7 mouse cellular contexts compared by ENCODE assay signal in genomic region chr8:69901484-69902162, GRCm38 (mm10). TPM values are rescaled to one million over a fixed set of nuclear protein-coding genes. Genes with fewer than 3 reads are reported as not detected.
A peak's percentile ranks its signal among the peaks of the same experiment; 100 is the strongest.
DNase-seq lines count a peak whose midpoint lies in the region; ATAC-seq lines count a peak whose summit lies in the region.

No protein-coding gene starts in this region.

- H3K4me1 ChIP-seq in embryonic facial prominence, embryonic 11.5 days (ENCODE audit: control insufficient read depth, insufficient read depth, low read length) = no peaks in the 10 kb centered on the region
- peaks cover 39% of the 10 kb centered on the region for H3K4me1 ChIP-seq in limb, embryonic 10.5 days
- peaks cover 60% of the 10 kb centered on the region for H3K4me1 ChIP-seq in midbrain, embryonic 13.5 days (replicated peaks)

- 1% methylated on average over 41 of the region's 41 CpGs for WGBS in embryonic facial prominence, embryonic 11.5 days
- WGBS in limb, embryonic 10.5 days = 2% methylated on average over 41 of the region's 41 CpGs
- WGBS in midbrain, embryonic 13.5 days = 3% methylated on average over 41 of the region's 41 CpGs

- H3K4me3 ChIP-seq in embryonic facial prominence, embryonic 11.5 days (ENCODE audit: low read depth, low read length) = peak overlapping the region; percentile 75
- H3K4me3 ChIP-seq in limb, embryonic 10.5 days = peak overlapping the region; percentile 79
- peak overlapping the region; percentile 76 for H3K4me3 ChIP-seq in midbrain, embryonic 13.5 days (replicated peaks)

- no peaks in the 10 kb centered on the region for H3K9me3 ChIP-seq in embryonic facial prominence, embryonic 11.5 days (replicated peaks; ENCODE audit: control insufficient read depth, low read length)
- no peaks in the 10 kb centered on the region for H3K9me3 ChIP-seq in limb, embryonic 10.5 days (replicated peaks)
- no peaks in the 10 kb centered on the region for H3K9me3 ChIP-seq in midbrain, embryonic 13.5 days

- peak overlapping the region; percentile 82 for H3K9ac ChIP-seq in embryonic facial prominence, embryonic 11.5 days (replicated peaks; ENCODE audit: low read length)
- H3K9ac ChIP-seq in midbrain, embryonic 13.5 days (replicated peaks) = peak overlapping the region; percentile 81

- peak; percentile 64 for ATAC-seq in embryonic facial prominence, embryonic 11.5 days (replicated peaks; ENCODE audit: insufficient number of reproducible peaks, low FRiP score, low TSS enrichment, low read depth)
- peak; percentile 75 for ATAC-seq in granulocyte monocyte progenitor cell, adult 5-6 weeks (replicated peaks; ENCODE audit: poor library complexity, severe bottlenecking)
- ATAC-seq in midbrain, embryonic 13.5 days = peak; percentile 70

- no peaks in the 10 kb centered on the region for H3K27me3 ChIP-seq in embryonic facial prominence, embryonic 11.5 days (ENCODE audit: control insufficient read depth, insufficient read depth, low read length)
- no peaks in the 10 kb centered on the region for H3K27me3 ChIP-seq in limb, embryonic 10.5 days (ENCODE audit: low read depth, poor library complexity, severe bottlenecking)
- no peaks in the 10 kb centered on the region for H3K27me3 ChIP-seq in midbrain, embryonic 13.5 days

- H3K36me3 ChIP-seq in embryonic facial prominence, embryonic 11.5 days (replicated peaks; ENCODE audit: control insufficient read depth, insufficient read depth, low read depth, low read length) = no peaks in the 10 kb centered on the region
- H3K36me3 ChIP-seq in limb, embryonic 10.5 days = peaks cover 39% of the 10 kb centered on the region
- H3K36me3 ChIP-seq in midbrain, embryonic 13.5 days = 0 out of 2 replicates have a peak, but pooled peaks cover 2% of the 10 kb centered on the region

- DNase-seq in adrenal gland, postnatal 14 days = peak; percentile 97
- peak; percentile 96 for DNase-seq in embryonic facial prominence, embryonic 11.5 days (ENCODE audit: low spot score)
- peak; percentile 97 for DNase-seq in kidney, adult 11 months
- DNase-seq in limb, embryonic 10.5 days (ENCODE audit: low spot score) = peak; percentile 100
- DNase-seq in spleen, adult 12 weeks (ENCODE audit: low spot score) = peak; percentile 96

- peak overlapping the region; percentile 94 for H3K4me2 ChIP-seq in embryonic facial prominence, embryonic 11.5 days (ENCODE audit: low read depth, low read length)
- H3K4me2 ChIP-seq in midbrain, embryonic 13.5 days (replicated peaks) = peak overlapping the region; percentile 98

- H3K27ac ChIP-seq in embryonic facial prominence, embryonic 11.5 days (replicated peaks; ENCODE audit: low read depth, low read length) = peak overlapping the region; percentile 68
- H3K27ac ChIP-seq in limb, embryonic 10.5 days = peak overlapping the region; percentile 95
- H3K27ac ChIP-seq in midbrain, embryonic 13.5 days = peak overlapping the region; percentile 88

RNA-seq across cellular contexts. Expression of gene Tssk6, which starts 0.4 kb away (rescaled TPM):
- 0.83 and 0.85 TPM in 2 replicates for total RNA-seq in adrenal gland, postnatal 14 days (2021)
- polyA plus RNA-seq in embryonic facial prominence, embryonic 11.5 days (2014; fragmentation: Nextera tagmentation; extraction: Ambion mirVana) = 3.2 and 3.7 TPM in 2 replicates
- total RNA-seq in granulocyte monocyte progenitor cell, adult 5-6 weeks (2014; fragmentation: Nextera tagmentation) = 0.73 TPM in 1 of 2 replicates, not detected in the other
- total RNA-seq in granulocyte monocyte progenitor cell, adult 5-6 weeks (2017) = 1.5 and 2.5 TPM in 2 replicates
- 5.0 and 5.9 TPM in 2 replicates for polyA plus RNA-seq in limb, embryonic 10.5 days (2016; fragmentation: Nextera tagmentation; extraction: Ambion mirVana)
- polyA plus RNA-seq in midbrain, embryonic 13.5 days (2015; fragmentation: Nextera tagmentation; extraction: Ambion mirVana) = 3.7 and 4.1 TPM in 2 replicates

RNA-seq across cellular contexts. Expression of gene Ndufa13, which starts 0.7 kb away (rescaled TPM):
- 239 and 250 TPM in 2 replicates for total RNA-seq in adrenal gland, postnatal 14 days (2021)
- 158 and 165 TPM in 2 replicates for polyA plus RNA-seq in embryonic facial prominence, embryonic 11.5 days (2014; fragmentation: Nextera tagmentation; extraction: Ambion mirVana)
- total RNA-seq in granulocyte monocyte progenitor cell, adult 5-6 weeks (2014; fragmentation: Nextera tagmentation) = 76.7 and 98.5 TPM in 2 replicates
- total RNA-seq in granulocyte monocyte progenitor cell, adult 5-6 weeks (2017) = 107 and 110 TPM in 2 replicates
- polyA plus RNA-seq in limb, embryonic 10.5 days (2016; fragmentation: Nextera tagmentation; extraction: Ambion mirVana) = 165 and 166 TPM in 2 replicates
- 174 and 181 TPM in 2 replicates for polyA plus RNA-seq in midbrain, embryonic 13.5 days (2015; fragmentation: Nextera tagmentation; extraction: Ambion mirVana)

RNA-seq across cellular contexts. Expression of gene Yjefn3, which starts 0.9 kb away (rescaled TPM):
- total RNA-seq in adrenal gland, postnatal 14 days (2021) = 5.7 and 6.7 TPM in 2 replicates
- 3.6 TPM in 2 replicates for polyA plus RNA-seq in embryonic facial prominence, embryonic 11.5 days (2014; fragmentation: Nextera tagmentation; extraction: Ambion mirVana)
- 2.7 TPM in 1 of 2 replicates, not detected in the other for total RNA-seq in granulocyte monocyte progenitor cell, adult 5-6 weeks (2014; fragmentation: Nextera tagmentation)
- not detected in 2 replicates for total RNA-seq in granulocyte monocyte progenitor cell, adult 5-6 weeks (2017)
- polyA plus RNA-seq in limb, embryonic 10.5 days (2016; fragmentation: Nextera tagmentation; extraction: Ambion mirVana) = 2.0 and 2.9 TPM in 2 replicates
- polyA plus RNA-seq in midbrain, embryonic 13.5 days (2015; fragmentation: Nextera tagmentation; extraction: Ambion mirVana) = 9.1 and 10.8 TPM in 2 replicates

RNA-seq across cellular contexts. Expression of gene Cilp2, which starts 14.1 kb away (rescaled TPM):
- total RNA-seq in adrenal gland, postnatal 14 days (2021) = 0.07 and 0.15 TPM in 2 replicates
- 0.32 and 0.66 TPM in 2 replicates for polyA plus RNA-seq in embryonic facial prominence, embryonic 11.5 days (2014; fragmentation: Nextera tagmentation; extraction: Ambion mirVana)
- total RNA-seq in granulocyte monocyte progenitor cell, adult 5-6 weeks (2014; fragmentation: Nextera tagmentation) = not detected in 2 replicates
- not detected in 2 replicates for total RNA-seq in granulocyte monocyte progenitor cell, adult 5-6 weeks (2017)
- polyA plus RNA-seq in limb, embryonic 10.5 days (2016; fragmentation: Nextera tagmentation; extraction: Ambion mirVana) = 0.40 TPM in 2 replicates
- 2.1 TPM in 2 replicates for polyA plus RNA-seq in midbrain, embryonic 13.5 days (2015; fragmentation: Nextera tagmentation; extraction: Ambion mirVana)

Comparison
In these comparisons a context has a peak if more than half of its experiments do, and no peak if none do; other contexts are left out.
1. Peak in every context shown above with its lines: DNase-seq, ATAC-seq, H3K4me3 ChIP-seq and H3K27ac ChIP-seq.